Mouse (Mus musculus) heart, embryonic 16.5 days (tissue): ENCODE results near the gene Spert. TPM values are rescaled to one million over a fixed set of nuclear protein-coding genes. Genes with fewer than 3 reads are reported as not detected.

Experiments
- ATAC-seq: fragments of 200-750 bp; cut with Nextera tagmentation; replicated peaks from 2 replicates; pipeline ENCODE4 v1.8.0; 2017; ENCODE audit warnings: moderate number of reproducible peaks; ENCODE audit not compliant: insufficient read depth, low FRiP score; ENCODE audit errors: extremely low read depth
- H3K27ac ChIP-seq: fragments of 300-500 bp; sonication (generic); 2 replicates; pipeline ENCODE4 v1.5.1; 2014; ENCODE audit warnings: mild to moderate bottlenecking, low read length, control low read depth, moderate library complexity
- H3K27me3 ChIP-seq: fragments of 300-500 bp; sonication (generic); 2 replicates; pipeline ENCODE4 v1.6.1; 2014; ENCODE audit warnings: low read length, mixed read lengths; ENCODE audit not compliant: control insufficient read depth, insufficient read depth
- H3K36me3 ChIP-seq: fragments of 300-500 bp; sonication (generic); 2 replicates; pipeline ENCODE4 v1.6.1; 2014; ENCODE audit not compliant: control insufficient read depth, insufficient read depth
- H3K4me1 ChIP-seq: fragments of 300-500 bp; sonication (generic); 2 replicates; pipeline ENCODE4 v1.6.1; 2014; ENCODE audit warnings: low read length, mixed read lengths; ENCODE audit not compliant: control insufficient read depth, insufficient read depth
- H3K4me2 ChIP-seq: fragments of 300-500 bp; sonication (generic); 2 replicates; pipeline ENCODE4 v1.6.1; 2014; ENCODE audit warnings: low read depth, mild to moderate bottlenecking, control low read depth, low read length
- H3K4me3 ChIP-seq: fragments of 300-500 bp; sonication (generic); 2 replicates; pipeline ENCODE4 v1.5.1; 2014; ENCODE audit warnings: mild to moderate bottlenecking, control low read depth, low read length
- H3K9ac ChIP-seq: fragments of 300-500 bp; sonication (generic); 2 replicates; pipeline ENCODE4 v1.6.1; 2014; ENCODE audit warnings: low read length, control low read depth
- H3K9me3 ChIP-seq: fragments of 300-500 bp; sonication (generic); replicated peaks from 2 replicates; pipeline ENCODE4 v1.6.1; 2016; ENCODE audit warnings: low read length; ENCODE audit not compliant: control insufficient read depth
- WGBS: fragments of 180-500 bp; shearing (Covaris S2); extraction: QIAGEN DNeasy Blood & Tissue Kit; methylation state at CpG from one replicate; pipeline ENCODE4 v1.1.7; 2014; 5-methylcytosine and 5-hydroxymethylcytosine counted together
- polyA plus RNA-seq: library from polyadenylated mRNA; unstranded; fragments of >200 nt; fragmentation: Nextera tagmentation; extraction: Ambion mirVana; gene quantifications from 2 replicates; pipeline ENCODE4 v1.2.1, GENCODE M21; 2015

The Spert gene
- polyA plus RNA-seq, 1 experiment from 2014 or later, result not detected

- Histone ChIP-seq H3K4me2 (no peak overlapping the region), H3K4me1 (no peaks in the 10 kb centered on the region), H3K4me3 (no peak overlapping the region), H3K9me3 (no peaks in the 10 kb centered on the region), H3K9ac (no peak overlapping the region), H3K27ac (no peak overlapping the region), H3K27me3 (no peaks in the 10 kb centered on the region), H3K36me3 (no peaks in the 10 kb centered on the region)
- 71% methylated on average over 17 of the region's 17 CpGs for WGBS
- ATAC-seq, result no peak
Measured at GRCm38 (mm10) chr14:75540216-75540995, 52.5 kb downstream of the Spert start.

- Histone ChIP-seq H3K27me3 (no peaks in the 10 kb centered on the region), H3K27ac (no peak overlapping the region), H3K4me3 (no peak overlapping the region), H3K9me3 (no peaks in the 10 kb centered on the region), H3K36me3 (no peaks in the 10 kb centered on the region), H3K9ac (no peak overlapping the region), H3K4me1 (no peaks in the 10 kb centered on the region), H3K4me2 (no peak overlapping the region)
- 26% methylated on average over 2 of the region's 2 CpGs for WGBS
- no peak for ATAC-seq
Measured at GRCm38 (mm10) chr14:75539205-75539604, 53.7 kb downstream of the Spert start.

Other genes with a start within 250 kb of the Spert start
- gene Siah3, start 137.1 kb downstream of the Spert start, polyA plus RNA-seq, result not detected in 2 replicates
- not detected in 2 replicates for gene Erich6b, start 49.1 kb upstream of the Spert start, polyA plus RNA-seq
- 13.6 and 13.7 TPM in 2 replicates for gene Cog3, start 161.4 kb upstream of the Spert start, polyA plus RNA-seq
- 5.7 and 5.8 TPM in 2 replicates for gene Slc25a30, start 193.9 kb upstream of the Spert start, polyA plus RNA-seq